Mouse (Mus musculus) lung, adult 2 months (tissue): ENCODE results near the gene Gimap9. TPM values are rescaled to one million over a fixed set of nuclear protein-coding genes. Genes with fewer than 3 reads are reported as not detected.
A peak's percentile ranks its signal among the peaks of the same experiment; 100 is the strongest.

Source experiments
- DNase-seq: peaks from one replicate; pipeline ENCODE4 v3.0.0; 2022
- H3K4me1 ChIP-seq: fragments of 200-500 bp; 2 replicates; pipeline ENCODE4 v1.6.1; 2011; ENCODE audit warnings: low read length; ENCODE audit not compliant: control insufficient read depth, insufficient read depth
- H3K4me3 ChIP-seq: fragments of 200-500 bp; replicated peaks from 2 replicates; pipeline ENCODE3; 2011; ENCODE audit warnings: low read depth, mild to moderate bottlenecking, control low read depth, low read length; ENCODE audit errors: extremely low read depth
- CTCF ChIP-seq: fragments of 200-500 bp; IDR thresholded peaks from 2 replicates; pipeline ENCODE4 v1.5.1; 2011; ENCODE audit warnings: mild to moderate bottlenecking, low read length, control low read depth; ENCODE audit not compliant: insufficient read depth
- POLR2A ChIP-seq: fragments of 200-500 bp; IDR thresholded peaks from 2 replicates; pipeline ENCODE4 v1.6.1; 2011; ENCODE audit warnings: low read depth, mild to moderate bottlenecking, control low read depth, low read length, borderline replicate concordance; ENCODE audit errors: extremely low read depth
- WGBS: fragments of 180-500 bp; shearing (Covaris S2); methylation state at CpG from one replicate; pipeline ENCODE4 v1.1.7; 2018; 5-methylcytosine and 5-hydroxymethylcytosine counted together
- polyA plus RNA-seq: library from polyadenylated mRNA; depleted of rRNA; stranded (reverse); fragments of >200 nt; gene quantifications from 2 replicates; pipeline ENCODE4 v1.2.3, GENCODE M21; 2012

The Gimap9 gene
- polyA plus RNA-seq, 1 experiment: 5.2 TPM

DNA sequence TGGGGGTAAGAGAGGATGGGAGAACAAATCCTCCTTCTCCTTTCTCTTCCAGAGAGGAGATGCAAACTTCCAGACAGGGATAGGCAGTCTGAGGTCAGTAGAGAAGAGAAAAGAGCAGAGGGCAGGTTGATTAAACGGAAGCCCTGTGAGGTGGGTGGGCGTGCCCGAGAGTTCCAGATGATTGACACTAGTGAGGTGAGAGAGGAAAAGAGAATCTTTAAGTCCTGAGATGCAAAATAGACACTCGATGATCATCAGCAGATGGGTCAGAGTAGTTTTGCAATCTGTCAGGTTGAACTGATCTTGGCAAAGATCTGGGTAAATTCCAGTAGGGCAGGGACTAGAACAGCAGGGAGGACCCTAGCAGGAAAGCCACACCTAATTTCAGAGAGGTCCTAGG, 11.2 kb upstream of the Gimap9 start:
- DNase-seq: no peak
- 68% methylated on average over 4 of the region's 4 CpGs for WGBS
- no peak for TF ChIP-seq POLR2A
- no peak for TF ChIP-seq CTCF
- no peaks in the 10 kb centered on the region for H3K4me1 ChIP-seq
- no peak overlapping the region for H3K4me3 ChIP-seq

DNA sequence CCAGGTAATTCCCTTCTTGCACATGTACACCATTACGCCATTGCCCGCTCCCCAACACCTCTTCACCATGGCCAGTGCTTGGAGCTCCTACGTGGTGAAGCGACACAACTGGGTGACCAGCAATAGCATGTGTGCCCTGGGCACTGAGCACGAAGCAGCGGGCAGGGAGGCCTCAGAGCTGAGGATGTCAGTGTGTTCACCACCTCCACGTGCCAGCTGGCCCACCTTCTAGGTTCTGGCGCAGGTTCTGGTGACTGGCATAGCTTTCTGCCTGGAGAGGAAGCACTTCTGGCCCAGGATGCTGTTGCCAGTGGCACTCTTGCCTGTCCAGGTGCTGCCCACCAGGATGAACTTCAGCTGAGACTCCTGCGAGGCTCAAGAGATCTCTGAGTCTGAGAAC, 10.5 kb upstream of the Gimap9 start:
- no peaks in the 10 kb centered on the region for H3K4me1 ChIP-seq
- H3K4me3 ChIP-seq: no peak overlapping the region
- TF ChIP-seq POLR2A (no peak), CTCF (no peak)
- DNase-seq: no peak
- WGBS: 91% methylated on average over 9 of the region's 9 CpGs

DNA sequence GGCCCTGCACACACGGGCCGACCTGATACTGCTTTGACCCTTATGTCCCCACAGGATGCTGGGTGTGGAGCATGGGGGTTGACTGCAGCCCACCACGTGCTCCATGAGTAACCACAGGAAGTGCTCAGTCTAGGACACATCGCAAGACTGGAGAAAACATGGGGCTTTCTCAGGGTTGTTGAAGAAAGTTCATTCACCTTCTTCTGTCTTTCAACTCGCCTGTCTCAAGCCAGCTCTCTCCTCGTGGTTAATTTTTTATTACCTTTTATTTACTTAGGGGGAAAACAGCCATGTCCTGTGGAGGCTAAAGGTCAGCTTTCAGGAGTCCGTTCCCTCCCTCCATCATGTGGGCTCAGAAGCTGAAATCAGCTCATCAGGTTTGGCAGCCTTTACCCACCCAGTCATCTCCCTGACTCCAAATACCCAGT, 9.8 kb upstream of the Gimap9 start:
- 34% methylated on average over 7 of the region's 7 CpGs for WGBS
- TF ChIP-seq CTCF: no peak
- TF ChIP-seq POLR2A: no peak
- no peak for DNase-seq
- Histone ChIP-seq H3K4me1 (no peaks in the 10 kb centered on the region), H3K4me3 (no peak overlapping the region)

DNA sequence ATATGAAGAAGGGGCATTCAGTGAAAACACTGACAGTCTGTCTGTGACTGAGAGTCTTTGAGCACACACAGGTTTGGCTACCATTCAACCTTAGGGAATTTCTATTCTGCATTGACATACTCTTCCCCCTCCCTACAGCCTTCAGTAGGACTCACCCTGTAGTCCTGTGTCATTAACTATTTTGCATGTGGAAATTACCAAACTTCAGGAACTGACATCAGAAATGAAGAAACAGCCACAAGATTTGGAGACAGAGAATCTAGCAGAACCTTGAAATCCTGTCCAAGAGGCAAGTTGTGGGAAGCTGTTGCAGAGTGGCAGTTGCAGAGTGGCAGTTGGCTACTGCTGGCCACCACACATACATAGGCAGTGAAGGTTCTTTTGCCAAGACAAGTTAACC, 7.9 kb upstream of the Gimap9 start:
- no peaks in the 10 kb centered on the region for H3K4me1 ChIP-seq
- DNase-seq: no peak
- TF ChIP-seq POLR2A (no peak), CTCF (no peak)
- no peak overlapping the region for H3K4me3 ChIP-seq

DNA sequence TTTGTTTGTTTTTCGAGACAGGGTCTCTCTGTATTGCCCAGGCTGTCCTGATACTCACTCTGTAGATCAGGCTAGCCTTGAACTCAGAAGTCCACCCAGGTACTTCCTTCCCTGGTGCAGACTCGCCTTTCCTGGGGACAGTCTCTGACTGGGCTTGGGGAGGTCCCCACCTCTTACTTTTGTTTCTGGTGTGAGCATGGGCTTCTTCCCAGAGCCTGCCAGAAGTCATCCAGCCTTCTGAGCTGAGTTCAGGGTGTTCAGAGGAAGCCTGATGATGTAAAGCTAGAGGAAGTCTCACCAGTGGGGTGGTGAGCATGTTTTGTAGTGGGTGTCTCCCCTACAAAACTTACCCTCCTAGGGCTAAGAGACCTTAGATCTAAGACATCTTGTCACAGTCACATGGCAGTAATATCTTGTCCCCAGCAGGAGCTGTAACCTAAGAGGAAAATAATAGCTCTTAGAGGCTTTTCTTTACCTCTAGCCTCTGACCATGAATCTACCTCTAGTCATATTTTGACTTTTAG, 6.4 kb upstream of the Gimap9 start:
- no peaks in the 10 kb centered on the region for H3K4me1 ChIP-seq
- WGBS: 67% methylated on average over 2 of the region's 2 CpGs
- TF ChIP-seq POLR2A (no peak), CTCF (no peak)
- no peak for DNase-seq
- no peak overlapping the region for H3K4me3 ChIP-seq

DNA sequence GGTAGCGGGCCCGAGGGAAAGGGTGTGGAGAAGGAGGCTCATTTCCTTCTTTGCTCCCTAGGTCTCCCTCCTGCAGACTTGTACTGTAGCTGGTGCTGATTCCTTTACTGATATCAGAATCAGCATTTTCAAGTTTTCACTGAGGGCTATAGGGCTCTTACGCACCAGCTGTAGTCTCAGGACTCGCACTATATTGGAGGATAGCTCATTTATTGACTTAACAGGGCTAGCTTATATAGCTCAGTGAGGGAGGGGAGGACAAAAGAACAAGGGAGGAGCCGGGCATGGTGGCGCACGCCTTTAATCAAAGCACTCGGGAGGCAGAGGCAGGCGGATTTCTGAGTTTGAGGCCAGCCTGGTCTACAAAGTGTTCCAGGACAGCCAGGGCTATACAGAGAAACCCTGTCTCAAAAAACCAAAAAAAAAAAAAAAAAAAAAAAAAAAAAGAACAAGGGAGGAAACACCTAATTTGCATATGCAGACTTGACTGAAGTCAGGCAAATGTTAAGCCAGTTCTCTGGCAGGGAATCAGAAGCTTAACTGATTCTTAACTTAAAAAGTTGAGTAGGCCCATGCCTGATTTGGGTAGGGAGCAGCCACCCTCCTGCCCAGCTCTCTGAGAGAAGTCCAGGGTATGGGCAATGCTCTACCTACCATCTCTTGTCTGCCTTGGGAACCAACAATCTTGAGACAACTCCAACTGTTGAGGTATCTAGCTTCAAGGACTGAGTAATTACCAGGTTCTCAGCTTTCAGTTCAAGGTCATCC, 1.5 kb upstream of the Gimap9 start:
- WGBS: 94% methylated on average over 9 of the region's 9 CpGs
- no peak for TF ChIP-seq CTCF
- no peak for TF ChIP-seq POLR2A
- DNase-seq: no peak
- Histone ChIP-seq H3K4me3 (no peak overlapping the region), H3K4me1 (0 out of 2 replicates have a peak, but pooled peaks cover 3% of the 10 kb centered on the region)

DNA sequence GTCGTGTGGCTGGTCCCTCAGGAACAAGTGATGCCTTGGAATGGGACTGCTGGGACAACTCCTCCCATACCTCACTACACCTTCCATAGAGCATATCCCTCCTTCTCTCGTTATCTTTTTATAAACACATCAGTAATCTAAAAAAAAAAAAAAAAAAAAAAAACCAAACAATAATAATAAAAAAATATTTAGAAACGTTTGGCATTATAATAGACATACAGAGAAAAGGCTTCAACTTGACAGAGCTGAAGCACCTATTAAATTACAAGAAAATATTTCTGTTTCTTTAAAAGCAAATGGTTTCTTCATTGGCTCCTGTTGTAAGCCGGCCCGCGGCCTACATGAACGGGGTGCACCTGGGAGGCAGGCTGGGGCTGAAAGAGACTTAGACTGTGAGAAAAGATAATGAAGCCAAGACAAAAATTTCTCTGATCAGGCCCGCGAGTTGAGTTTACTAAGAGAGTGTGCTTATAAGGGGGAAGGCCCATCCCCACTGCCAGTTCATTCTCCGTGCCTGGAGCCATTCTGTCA, 464 bp upstream of the Gimap9 start:
- WGBS: 36% methylated on average over 10 of the region's 10 CpGs

DNA sequence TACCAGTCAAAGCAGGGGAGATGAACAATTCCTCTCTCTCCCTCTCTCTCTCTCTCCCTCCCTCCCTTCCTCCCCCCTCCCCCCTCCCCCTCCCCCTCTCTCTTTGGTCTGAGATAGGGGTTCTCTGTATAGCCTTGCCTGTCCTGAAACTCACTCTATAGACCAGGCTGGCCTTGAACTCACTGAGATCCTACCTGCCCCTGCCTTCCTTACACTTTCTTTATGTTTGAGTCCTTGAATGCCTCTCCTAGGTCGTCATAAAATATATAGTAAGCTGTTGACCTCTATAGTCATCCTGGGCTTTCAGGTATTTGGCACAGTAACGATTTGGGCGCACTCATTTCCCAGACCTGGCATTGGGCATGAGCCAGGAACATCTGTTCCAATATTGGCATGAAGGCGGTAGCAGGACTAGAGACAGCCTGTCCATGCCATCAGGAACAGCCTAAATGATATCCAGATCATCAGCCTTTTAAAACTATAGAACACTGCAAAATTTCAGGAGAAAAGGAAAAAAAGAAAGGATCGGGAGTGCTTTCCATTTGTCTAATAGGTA, 1.0 kb downstream of the Gimap9 start:
- WGBS: 56% methylated on average over 5 of the region's 5 CpGs
- DNase-seq: no peak
- TF ChIP-seq CTCF: no peak
- TF ChIP-seq POLR2A: no peak
- H3K4me3 ChIP-seq: no peak overlapping the region
- H3K4me1 ChIP-seq: peaks cover 3% of the 10 kb centered on the region

More for the DNA sequence above, 464 bp upstream of the Gimap9 start:
- peak; percentile 20 for DNase-seq
- Histone ChIP-seq H3K4me1 (peaks cover 3% of the 10 kb centered on the region; the same call in 1 of the 2 replicates), H3K4me3 (peak overlapping the region; percentile 68)
- no peak for TF ChIP-seq CTCF
- TF ChIP-seq POLR2A: no peak

DNA sequence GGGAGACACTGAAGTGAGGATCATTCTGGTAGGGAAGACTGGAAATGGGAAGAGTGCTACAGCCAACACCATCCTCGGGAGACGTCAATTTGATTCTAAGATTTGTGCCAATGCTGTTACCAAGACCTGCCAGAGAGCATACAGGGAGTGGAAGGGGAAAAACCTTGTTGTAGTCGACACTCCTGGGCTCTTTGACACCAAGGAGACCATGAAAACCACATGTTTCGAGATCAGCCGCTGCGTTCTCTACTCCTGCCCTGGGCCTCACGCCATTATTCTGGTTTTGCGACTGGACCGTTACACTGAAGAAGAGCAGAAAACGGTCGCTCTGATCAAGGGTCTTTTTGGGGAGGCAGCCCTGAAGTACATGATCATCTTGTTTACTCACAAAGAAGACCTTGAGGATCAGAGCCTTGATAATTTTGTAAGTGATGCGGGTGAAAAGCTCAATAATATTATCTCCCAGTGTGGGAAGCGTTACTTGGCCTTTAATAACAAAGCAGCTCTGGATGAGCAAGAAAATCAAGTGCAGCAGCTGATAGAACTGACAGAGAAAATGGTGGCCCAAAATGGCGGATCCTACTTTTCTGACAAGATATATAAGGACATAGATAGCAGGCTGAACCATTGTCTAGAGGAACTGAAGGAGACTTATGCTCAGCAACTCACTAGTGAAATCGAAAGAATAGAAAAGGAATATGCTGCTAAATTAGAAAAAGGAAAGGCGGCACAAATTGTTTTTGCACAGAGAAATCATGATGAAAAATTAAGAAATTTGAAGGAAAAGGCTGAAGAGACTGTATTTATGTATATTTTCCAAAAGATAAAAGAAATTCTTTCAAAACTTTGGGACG, 1.8 kb downstream of the Gimap9 start:
- no peak for DNase-seq
- WGBS: 86% methylated on average over 17 of the region's 17 CpGs
- H3K4me3 ChIP-seq: no peak overlapping the region

More for the DNA sequence above, 1.8 kb downstream of the Gimap9 start:
- TF ChIP-seq POLR2A (no peak), CTCF (no peak)
- peaks cover 4% of the 10 kb centered on the region for H3K4me1 ChIP-seq
